Mouse (Mus musculus) cerebellum, postnatal 4 days (tissue): ENCODE data around the gene Dnajb4.

ENCODE experiments used
- DNase-seq, 2 experiments: peaks; one replicate each; pipeline ENCODE4 v3.0.0; 2022; ENCODE audit warnings: low spot score in 2 of 2, mixed read lengths in 1 of 2

Dnajb4 gene

DNA sequence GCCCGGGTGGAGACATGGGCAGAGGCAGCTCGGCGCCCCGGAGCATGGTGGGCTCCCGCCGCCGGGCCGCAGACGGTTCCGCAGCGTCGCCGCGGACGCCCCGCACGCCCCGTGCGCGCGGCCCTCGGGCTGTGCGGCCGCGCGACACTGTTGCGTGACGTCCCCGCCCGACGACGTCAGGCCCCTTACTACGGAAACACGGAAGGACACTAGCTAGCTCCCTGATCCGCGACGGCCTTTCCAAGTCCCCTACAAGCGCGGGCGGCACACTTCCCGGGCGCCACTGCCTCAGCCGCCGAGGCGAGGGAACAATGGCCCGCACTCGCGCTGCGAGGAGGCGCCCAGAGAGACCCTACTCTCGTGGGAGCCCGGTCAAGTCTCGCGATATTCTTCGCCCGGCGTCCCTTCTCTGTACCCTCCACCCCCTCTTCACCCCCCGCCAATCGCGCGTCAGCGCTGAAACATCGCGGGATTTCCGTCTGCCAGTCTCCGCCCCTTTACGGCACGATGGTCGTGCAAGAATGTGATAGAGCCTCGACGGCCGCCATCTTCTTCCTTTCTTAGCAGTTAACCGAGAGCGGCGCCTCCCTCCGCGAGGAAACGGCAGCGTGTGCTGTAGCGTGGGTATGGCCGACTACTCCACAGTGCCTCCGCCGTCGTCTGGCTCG is at the start of gene Dnajb4, which contains the start of gene Fubp1:
Gene Dnajb4 (minus strand): TSS at position 336 of the 668 bp plus-strand sequence.
Gene Fubp1 (plus strand): TSS at position 456 of the 668 bp plus-strand sequence.
- DNase-seq, result peak; percentile 100

DNA sequence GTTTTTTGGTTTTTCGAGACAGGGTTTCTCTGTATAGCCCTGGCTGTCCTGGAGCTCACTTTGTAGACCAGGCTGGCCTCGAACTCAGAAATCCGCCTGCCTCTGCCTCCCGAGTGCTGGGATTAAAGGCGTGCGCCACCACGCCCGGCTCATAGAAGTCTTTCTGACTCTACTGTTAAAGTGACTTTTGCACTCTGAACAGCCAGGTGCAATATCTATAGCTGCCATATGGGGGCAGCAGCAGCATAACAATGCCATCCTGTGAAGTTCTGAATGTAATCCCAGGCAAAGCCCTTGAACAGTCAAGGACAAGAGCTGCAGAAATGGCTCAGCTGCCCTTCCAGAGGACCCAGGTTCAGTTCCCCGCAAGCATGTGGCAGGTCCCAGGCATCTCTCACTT is 49.3 kb upstream of the Dnajb4 start:
- peak; percentile 59 to 75 for DNase-seq

GRCm38 (mm10) chr3:152257528-152257927 is 47.4 kb upstream of the Dnajb4 start:
- DNase-seq, result no peak

DNA sequence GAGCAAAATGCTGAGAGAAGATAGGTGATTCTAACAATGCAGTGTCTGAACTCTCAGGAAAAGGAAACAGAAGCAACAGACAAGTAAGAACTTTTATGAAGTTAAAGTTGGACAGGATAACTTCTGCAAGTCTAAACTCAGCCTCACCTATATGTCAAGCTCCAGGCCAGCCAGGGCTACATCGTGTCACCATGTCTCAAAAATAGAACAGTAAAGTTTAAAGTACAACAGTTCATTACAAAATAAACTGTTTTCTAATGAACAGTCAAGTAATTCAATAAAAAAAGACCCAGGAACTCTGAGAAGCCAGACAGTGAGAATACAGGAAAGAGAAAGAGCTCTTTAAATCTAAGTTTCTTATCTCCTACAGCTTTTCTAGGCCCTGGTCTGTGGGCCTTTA is 40.4 kb upstream of the Dnajb4 start:
- DNase-seq, result no peak

- DNase-seq, result no peak
Observed at GRCm38 (mm10) chr3:152247708-152248107, 37.6 kb upstream of the Dnajb4 start.

DNA sequence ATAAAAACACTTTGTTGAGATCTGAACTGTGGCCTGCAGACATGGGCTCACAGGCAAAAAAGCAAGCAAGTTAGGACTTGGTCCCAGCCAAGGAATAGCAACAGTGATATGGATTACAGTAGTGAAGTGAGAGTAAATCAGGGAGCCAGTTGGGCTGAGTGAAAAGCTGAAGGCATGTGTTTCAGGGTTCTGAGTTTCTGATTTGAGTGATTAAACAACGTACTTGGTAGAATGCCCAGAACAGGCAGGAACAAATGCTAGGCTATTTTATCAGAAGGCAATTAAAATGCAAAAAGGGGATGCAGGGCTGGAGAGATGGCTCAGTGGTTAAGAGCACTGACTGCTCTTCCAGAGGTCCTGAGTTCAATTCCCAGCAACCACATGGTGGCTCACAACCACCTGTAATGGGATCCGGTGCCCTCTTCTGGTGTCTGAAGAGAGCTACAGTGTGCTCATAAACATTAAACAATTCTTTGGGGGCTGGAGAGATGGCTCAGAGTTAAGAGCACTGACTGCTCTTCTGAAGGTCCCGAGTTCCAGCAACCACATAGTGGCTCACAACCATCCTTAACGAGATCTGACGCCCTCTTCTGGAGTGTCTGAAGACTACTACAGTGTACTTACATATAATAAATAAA is 35.3 kb upstream of the Dnajb4 start:
- no peak for DNase-seq

- DNase-seq, result no peak
Observed at GRCm38 (mm10) chr3:152243304-152243703, 33.2 kb upstream of the Dnajb4 start.

DNA sequence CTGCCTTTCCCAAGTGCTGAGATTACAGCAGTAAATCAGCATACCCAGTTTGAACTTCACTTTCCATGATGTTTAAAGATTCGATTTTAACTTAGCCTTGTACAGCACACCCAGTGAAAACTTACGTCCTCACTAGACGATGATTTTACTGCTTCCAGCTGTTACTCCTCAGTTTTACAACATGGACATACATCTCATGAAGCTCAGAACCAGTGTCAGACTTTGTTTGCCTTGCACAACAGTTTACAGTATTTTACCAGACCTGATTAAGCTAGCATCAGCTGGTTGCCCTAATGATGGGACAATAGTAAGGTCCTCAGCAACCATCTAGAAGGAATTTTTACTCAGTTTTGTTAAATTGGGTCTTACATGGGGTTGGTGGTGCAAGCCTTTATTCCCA is 31.0 kb upstream of the Dnajb4 start:
- no peak for DNase-seq

DNA sequence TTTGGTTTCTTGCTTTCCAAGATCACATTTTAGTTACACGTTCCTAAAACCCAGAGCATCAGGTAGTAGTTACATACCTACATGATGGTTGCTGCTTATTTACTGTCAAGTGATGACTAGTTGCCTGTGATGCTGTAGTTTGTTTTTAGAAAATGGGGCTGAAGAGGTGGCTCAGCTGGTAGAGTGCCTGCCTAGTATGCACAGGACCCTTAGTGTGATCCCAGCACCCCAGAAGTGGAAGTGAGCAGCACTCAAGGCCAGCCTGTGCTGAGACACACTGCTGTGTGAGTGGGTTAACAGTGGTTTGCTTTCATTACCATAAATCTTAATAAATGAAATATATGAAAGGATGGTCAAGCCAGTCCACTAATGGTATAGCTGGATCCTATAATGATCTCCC is 29.5 kb upstream of the Dnajb4 start:
- no peak for DNase-seq

GRCm38 (mm10) chr3:152238836-152239235 is 28.7 kb upstream of the Dnajb4 start:
- no peak for DNase-seq

GRCm38 (mm10) chr3:152235805-152236204 is 25.7 kb upstream of the Dnajb4 start:
- no peak for DNase-seq

- no peak for DNase-seq
Observed at GRCm38 (mm10) chr3:152235238-152235637, 25.1 kb upstream of the Dnajb4 start.

DNA sequence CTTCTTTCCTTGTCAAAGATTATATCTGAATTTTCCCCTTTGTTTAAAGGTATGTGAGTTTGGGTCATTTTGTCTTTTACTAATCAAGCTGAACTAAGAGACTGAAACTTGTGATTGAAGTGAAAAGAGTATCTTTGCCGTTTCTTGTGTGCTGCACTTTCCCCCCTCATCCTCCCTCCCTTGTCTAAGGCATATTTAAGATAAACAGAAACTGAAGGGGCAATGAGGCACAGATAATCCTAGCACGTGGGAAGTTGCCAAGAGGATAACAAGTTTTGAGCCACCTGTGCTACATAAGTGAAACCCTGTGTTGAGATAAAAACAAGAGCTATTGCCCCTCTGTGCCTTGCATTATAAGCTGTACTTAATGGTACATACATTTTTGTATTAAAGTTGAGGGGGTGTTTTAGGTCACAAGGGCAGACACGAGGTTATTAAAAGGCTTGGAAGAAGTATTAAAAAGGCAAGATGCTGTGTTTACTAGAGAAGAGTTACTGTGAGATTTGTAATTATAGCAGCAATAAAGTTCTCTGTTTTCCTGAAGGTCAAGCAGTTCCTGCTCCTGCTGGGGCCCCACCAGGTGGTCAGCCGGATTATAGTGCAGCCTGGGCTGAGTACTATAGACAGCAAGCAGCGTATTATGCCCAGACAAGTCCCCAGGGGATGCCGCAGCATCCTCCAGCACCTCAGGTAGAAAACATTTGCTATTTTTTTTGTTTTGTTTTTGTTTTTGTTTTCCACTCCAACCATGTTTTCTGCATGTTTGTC is 21.4 kb upstream of the Dnajb4 start:
- no peak for DNase-seq

DNA sequence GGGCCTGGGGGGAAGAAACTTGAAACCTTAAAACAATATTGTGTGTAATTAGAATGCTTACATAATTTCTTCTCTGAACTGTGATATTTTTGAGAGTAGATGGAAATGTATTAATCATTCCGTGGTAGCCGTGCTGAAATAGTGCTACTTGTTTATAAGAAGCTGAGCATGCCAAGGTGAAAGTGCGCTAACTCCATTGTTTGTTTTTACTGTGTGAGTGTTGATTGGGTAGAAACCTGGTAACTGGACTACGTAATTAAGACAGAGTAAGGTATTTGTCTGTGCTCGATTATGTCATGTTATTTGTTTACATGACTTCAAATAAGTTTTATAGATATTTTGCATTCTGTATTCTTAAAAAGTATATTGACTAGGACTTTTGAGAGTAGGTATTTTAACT is 19.2 kb upstream of the Dnajb4 start:
- no peak for DNase-seq

DNA sequence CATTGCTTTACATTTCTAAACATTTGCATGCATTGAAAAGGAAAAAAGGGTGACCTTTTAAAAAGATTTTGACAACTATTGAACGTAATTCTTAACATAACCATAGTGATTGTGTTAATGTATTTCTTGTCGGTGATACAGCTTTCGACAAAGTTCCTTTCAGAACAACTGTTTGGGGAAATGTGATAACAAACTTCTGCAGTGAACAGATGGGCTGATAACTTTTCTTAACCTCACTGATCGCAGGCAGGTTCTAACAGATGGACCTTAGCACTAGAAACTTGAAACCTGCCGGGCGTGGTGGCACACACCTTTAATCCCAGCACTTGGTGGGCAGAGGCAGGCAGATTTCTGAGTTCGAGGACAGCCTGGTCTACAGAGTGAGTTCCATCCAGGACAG is 18.7 kb upstream of the Dnajb4 start:
- no peak for DNase-seq

- no peak for DNase-seq
Observed at GRCm38 (mm10) chr3:152225906-152226305, 15.8 kb upstream of the Dnajb4 start.

GRCm38 (mm10) chr3:152224918-152225317 is 14.8 kb upstream of the Dnajb4 start:
- DNase-seq, result no peak

DNA sequence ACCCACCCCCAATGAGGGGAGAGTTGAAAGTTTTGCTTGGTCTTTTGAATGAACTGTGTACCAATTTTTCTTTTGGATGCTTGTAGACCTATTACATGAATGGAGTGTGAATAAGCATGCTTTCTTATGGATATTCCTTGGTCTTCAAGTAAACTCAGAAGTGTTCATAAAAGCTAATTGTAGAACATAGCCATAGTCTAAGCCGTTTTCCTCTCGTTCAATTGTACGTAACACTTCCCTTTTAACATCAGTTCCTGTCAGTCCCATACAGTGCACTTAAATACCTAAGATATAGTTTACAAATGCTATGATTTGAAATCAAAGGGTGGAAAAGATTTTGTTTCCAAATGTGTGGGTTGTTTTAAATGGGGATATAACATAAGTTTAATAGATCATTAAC is 3.3 kb upstream of the Dnajb4 start:
- no peak for DNase-seq

- DNase-seq, result no peak
Observed at GRCm38 (mm10) chr3:152211731-152212279, 1.7 kb upstream of the Dnajb4 start.

DNA sequence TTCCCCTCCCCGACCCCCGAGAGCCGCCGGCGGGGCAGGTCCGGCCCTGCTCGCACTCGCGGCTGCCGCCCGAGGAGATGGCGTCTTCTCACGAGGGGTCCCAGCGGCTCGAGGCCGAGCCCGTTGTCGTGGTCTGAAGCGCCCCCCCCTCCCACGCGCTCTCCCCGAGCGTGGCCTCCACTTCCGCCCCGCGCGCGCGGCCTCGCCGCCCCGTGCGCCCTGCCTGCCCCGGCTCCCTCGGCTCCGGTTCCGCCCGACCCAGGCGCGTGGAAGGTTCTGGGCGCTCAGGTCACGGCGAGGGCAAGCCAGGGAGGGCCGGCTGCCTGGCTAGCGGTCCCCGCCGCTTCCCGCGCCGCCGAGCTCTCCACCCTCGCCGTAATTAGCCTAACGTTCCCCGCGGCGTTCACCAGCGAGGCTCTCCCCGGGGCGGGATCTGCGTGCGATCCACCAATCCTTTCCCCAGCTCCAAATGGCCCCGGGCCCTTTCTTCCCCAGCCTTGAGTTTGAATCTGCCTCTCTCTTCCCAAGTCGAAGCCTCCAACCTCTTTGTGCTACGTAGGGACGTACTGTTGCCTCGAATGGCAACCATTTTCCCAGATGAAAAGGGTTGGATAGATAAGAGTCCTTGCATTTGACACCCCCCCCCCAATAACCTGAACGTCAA is 758 bp upstream of the Dnajb4 start:
- DNase-seq, result peak; percentile 46 to 71

DNA sequence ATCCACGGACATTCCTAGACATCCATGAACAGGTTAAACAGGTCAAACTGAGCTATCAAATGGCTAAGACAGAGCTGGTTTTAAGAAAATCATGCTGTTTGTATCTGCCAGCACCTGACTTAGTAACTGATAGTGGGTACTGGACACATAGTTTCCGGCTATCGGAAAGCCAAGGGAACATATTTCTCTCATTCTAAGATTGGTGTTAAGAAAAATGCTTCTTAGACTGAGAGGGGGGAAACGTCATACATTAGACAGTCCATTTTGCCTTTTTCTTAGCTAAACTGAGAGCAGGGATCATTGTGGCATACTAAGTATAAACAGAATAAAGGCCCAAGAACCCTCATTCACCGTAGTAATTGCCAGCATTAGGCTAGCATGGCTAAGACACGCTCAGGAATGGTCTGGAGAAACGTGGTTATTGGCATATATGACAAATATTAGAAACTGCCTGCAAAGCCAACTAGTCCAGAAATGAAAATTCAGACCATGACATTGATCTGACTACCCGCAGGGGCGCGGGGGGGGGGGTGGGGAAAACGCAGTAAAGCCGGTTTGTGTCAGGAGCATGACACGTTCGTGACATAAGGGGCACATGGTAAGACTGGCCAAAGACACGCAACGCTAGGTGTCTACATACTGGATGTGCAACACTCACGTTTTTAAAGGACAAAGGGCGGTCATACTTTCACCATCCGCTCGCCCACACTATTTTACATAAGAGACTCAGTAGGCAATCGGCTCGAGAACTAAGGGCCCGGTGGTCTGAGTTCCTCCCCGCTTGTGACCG is 730 bp downstream of the Dnajb4 start:
- DNase-seq, result peak; percentile 14 to 21
